Mouse (Mus musculus) central nervous system, embryonic 14 days (tissue): ENCODE measurements around the gene Vmn2r2. TPM values are rescaled to one million over a fixed set of nuclear protein-coding genes. Genes with fewer than 3 reads are reported as not detected.

Source experiments
- polyA plus RNA-seq: library from polyadenylated mRNA; depleted of rRNA; stranded (reverse); fragments of >200 nt; gene quantifications from 2 replicates; pipeline ENCODE4 v1.2.3, GENCODE M21; 2012; rRNA removed

Vmn2r2 gene
- polyA plus RNA-seq = not detected in 2 replicates

GRCm38 (mm10) chr3:64141878-64142508, at the start of gene Vmn2r2:
TSS of gene Vmn2r2 (minus strand) at chr3:64141928.

GRCm38 (mm10) chr3:64081247-64081646, 60.5 kb downstream of the Vmn2r2 start, which contains the start of gene Vmn2r1:
TSS of gene Vmn2r1 (plus strand) at chr3:64081547.

Other genes with a start within 250 kb of the Vmn2r2 start
- gene Plch1, start 242.5 kb downstream of the Vmn2r2 start, polyA plus RNA-seq = 16.1 and 18.9 TPM in 2 replicates
- gene E130311K13Rik, start 212.5 kb downstream of the Vmn2r2 start, polyA plus RNA-seq = 3.5 and 4.2 TPM in 2 replicates
- 12.9 and 13.0 TPM in 2 replicates for gene Slc33a1, start 177.2 kb downstream of the Vmn2r2 start, polyA plus RNA-seq
- gene Gmps, start 165.8 kb downstream of the Vmn2r2 start, polyA plus RNA-seq = 16.4 and 17.5 TPM in 2 replicates
- gene Vmn2r1, start 60.4 kb downstream of the Vmn2r2 start, polyA plus RNA-seq = 0.35 and 0.44 TPM in 2 replicates
- not detected in 2 replicates for gene Vmn2r3, start 147.8 kb upstream of the Vmn2r2 start, polyA plus RNA-seq